Mouse (Mus musculus) T-cell, adult 2 months (primary cell): ENCODE measurements around the gene Gm8369.
"Not testable (repeated sequence)": the region's sequence is repeated elsewhere in the genome, so short reads cannot be mapped to it uniquely, and the experiment has no call there.

Experiments
- DNase-seq: peaks from one replicate; pipeline ENCODE4 v3.0.0; 2022; ENCODE audit warnings: low spot score

The Gm8369 gene

DNA sequence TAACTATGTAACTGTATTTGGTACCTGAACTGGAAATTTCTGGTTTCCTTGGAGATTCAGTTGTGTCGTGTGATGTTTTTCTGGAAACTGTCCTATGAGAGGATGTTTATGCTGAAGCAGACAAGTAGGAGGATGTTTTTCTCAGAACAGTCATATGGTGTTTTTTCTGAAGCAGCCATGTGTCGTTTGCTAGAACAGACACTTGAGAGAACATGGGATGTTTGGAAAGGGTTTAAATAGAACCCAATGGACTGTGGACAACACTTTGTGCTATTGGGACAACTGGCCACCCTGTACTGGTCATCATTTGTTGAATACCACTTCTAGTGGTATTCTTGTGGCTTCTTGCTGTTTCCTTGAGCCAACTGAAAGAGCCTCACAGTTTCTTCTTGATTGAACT is at the start of gene Gm8369:
Gm8369 (plus strand) TSS at position 193 of the 400 bp plus-strand sequence.
- peak; percentile 73 for DNase-seq

DNA sequence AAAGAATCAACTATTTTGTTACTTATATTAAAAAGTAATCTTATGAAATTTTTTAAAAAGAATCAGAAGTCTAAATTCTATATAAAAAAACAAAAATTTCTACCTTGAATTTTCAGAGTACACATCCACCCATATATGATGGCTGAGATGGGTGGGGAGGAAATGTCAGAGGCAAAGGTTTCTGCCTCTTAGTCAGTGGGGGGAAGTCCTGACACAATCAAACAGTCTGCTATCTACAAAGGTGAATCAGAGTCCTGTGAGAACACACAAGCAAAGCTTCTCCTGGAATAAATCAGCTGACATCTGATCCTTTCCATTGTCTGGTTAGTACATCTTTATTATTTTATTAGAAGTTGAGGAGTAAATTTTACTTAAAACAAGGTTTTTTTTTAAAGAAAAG is 42.4 kb upstream of the Gm8369 start, which contains the start of gene Ms4a4b:
Ms4a4b (plus strand) TSS at position 216 of the 400 bp plus-strand sequence.
- DNase-seq: peak; percentile 76

DNA sequence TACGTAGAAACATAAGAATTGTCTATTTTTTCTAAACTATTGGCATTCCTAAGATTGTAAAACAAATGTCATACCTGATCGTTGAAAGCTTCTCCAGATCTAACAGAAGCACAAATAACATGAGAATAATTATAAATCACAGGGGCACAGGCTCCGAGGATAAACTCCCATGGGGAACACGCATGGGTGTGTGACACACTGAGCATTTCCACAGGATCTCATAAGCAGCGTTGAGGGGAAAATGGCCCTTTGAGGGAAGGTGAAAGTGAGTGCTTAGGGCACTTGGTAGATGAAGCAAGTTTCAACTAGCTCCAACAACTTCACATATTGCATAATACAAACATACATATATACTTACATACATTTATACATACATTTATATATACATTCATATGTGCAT is 41.8 kb upstream of the Gm8369 start:
- no peak for DNase-seq

DNA sequence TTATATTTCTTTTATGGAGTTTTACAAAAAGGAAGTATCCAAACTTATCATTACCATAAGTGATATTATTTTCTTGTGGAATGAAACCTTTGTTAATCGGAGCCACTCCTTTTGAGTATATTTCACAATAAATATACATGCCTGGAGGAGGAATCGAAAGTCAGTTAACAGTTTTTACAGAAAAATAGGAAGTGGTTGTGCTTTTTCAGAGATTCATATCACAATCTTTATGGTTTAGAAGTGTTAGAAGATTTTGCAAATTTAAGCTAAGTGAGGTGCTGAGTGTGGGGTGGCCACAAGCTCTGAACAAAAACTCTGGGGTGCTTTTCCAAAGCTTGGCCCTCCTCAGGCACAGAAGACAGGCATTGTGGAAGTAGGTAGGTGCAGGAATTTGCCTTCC is 38.5 kb upstream of the Gm8369 start:
- DNase-seq: no peak

DNA sequence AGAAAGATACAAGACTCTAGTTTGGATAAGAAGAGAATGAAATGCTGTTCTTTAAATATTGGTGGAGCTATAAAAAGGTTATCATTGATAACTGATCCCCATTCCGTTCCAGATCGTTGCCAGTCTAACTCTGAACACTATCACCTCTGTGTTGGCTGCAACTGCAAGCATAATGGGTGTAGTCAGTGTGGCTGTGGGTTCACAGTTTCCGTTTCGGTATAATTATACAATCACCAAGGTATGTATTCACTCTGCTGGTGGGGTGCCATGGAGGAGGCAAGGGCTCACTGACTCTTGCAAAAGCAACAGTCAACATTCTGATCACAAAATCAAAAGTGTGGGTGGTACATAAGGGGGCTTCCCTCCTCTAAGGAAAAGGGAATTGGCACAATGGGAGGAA is 26.7 kb upstream of the Gm8369 start:
- DNase-seq: not testable (repeated sequence)

DNA sequence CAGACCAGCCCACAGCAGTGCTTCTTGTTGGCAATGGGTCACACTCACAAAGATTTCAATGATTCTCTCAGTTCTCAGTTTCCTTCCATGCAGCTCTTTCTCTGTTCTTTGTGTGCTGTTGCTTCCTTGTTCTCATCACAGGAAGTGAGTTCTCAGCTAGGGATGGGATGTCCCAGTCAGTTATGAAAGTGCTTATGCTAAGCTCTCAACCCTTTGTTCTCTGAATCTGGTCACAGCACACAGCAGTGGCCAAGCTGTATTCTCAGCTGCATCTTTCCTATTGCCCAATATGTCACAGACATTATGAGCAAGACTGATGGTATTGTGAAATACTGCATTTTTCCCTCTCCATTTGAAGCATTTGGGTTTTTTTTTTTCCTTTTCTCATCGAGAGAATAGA is 20.9 kb upstream of the Gm8369 start:
- not testable (repeated sequence) for DNase-seq

DNA sequence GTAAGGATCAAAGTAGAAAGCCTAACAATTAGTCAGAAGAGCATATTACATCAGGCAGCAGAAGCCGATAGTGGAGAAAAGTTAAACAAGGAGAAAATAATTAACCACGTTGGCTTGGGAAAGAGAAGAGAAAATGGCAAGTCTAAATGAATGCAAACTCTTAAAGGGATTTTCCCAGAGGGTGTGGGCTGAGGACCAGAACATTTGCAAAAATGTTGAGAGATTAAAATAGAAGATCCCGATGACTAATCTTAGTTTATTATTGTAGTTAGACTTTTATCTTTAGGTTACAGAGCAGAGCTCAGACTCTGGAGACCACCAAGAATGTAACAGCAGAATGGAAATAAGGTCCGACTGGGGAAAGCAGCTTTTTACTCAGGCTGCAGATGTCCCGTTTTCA is 19.3 kb upstream of the Gm8369 start:
- no peak for DNase-seq

DNA sequence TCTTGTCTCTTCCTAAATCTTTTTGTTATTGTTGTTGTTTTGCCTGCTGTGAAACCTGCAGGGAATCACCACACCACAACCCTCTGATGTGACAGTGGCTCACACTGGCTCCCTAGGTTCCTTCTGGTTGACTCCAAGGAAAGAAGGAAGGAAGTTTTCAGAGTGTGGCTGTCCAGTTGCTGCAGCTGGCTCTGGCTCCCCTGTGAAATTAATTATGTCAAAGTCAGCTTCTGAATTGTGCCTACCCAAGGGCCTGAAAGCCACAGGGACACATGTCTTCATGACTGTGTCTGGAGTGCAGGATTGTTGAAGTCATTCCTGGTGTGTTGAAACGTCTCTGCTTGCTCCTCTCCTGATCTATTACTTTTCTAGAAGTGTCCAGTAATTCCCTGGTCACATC is 17.4 kb upstream of the Gm8369 start:
- DNase-seq: not testable (repeated sequence)

DNA sequence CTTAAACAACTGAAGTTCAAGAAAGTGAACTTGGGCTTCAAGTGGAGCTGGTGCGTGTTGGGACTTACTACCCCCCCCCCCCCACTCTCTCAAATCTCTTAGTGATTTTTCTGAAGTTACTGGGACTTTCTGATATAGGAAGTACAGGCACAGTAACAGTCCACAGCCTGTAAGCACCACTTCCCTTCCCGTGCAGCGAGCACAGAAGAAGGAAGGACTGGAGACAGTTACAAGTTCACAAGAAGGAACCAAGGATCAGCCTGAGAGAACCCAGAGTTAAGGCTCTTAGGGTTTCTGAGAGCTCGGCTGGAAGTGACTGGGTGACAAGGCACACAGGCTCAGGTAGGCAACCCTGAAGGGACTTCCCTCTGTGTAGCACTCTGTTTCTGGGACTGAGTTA is 16.5 kb upstream of the Gm8369 start, which contains the start of gene Ms4a6c:
Ms4a6c (plus strand) TSS at position 152 of the 400 bp plus-strand sequence.
- DNase-seq: not testable (repeated sequence)

DNA sequence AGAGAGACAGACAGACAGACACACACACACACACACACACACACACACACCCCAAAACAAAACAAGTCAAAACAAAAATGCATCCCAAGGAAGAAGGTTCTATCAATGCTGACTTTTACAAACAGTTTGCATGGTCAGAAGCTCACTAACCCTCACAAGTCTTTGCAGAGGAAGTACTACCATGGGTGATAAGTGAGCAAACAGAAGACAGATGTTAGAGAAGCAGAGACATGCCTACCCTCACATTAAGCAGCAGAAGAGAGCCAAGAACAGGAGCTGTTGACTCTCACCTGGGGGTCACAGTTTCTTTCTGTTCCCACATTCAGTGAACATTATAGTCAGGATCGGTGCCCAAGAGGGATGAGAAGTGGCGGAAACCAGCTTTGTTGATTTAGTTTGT is 6.0 kb upstream of the Gm8369 start:
- no peak for DNase-seq

DNA sequence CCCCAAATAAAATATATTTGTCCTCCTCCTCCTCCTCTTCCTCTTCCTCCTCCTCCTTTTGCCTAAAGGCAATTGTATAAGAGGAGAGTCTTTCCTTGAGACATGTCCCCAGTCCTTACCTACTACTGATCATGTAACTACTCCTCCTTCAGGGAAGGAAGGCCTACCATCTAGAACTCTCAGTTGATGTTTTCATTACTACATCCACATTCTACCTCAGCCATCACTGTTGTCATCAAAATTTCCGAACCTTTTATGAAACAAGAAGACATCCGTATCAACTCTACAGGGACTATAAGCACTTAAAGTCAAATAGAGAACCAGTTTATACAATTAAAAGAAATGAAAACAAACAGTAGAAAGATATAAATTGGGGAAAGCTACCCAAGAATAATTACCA is 3.1 kb upstream of the Gm8369 start:
- DNase-seq: no peak

DNA sequence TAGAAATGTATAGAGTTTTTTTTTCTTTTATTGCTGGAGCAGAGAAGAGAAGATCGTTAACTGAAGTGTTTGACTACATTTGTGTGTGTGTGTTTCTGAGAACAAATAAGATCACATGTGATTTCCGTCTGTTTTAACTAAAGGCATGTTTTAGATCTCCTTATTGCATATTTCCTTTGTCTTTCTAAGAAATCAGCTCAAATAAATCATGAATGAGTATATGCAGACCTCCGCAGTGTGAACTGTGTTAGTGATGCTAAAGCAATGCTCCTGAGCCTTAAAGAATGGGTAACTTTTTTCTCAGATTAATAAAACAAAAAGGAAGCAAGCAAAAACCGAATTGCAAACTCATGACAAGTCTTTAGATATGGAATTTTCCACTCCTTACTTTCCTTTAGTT is 1.8 kb upstream of the Gm8369 start:
- no peak for DNase-seq

DNA sequence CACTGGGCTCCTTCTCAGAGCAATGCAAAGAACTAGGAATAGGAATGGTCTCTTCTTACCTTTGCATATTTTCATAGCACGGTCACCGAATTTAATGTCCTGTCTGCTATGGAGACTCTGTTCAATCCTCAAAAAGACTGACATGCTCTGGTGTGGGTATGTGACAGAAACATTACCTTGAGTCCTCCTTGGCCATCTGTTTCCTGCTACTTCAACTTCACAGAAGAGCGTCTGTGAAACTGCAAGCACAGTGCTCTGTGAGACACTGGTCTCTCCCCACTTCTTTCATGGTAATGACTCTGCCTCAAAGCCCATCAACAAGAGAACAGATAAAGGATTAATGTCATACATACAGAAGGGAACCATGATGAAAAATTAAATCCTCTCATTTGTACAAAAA is 1.4 kb upstream of the Gm8369 start:
- peak; percentile 62 for DNase-seq

DNA sequence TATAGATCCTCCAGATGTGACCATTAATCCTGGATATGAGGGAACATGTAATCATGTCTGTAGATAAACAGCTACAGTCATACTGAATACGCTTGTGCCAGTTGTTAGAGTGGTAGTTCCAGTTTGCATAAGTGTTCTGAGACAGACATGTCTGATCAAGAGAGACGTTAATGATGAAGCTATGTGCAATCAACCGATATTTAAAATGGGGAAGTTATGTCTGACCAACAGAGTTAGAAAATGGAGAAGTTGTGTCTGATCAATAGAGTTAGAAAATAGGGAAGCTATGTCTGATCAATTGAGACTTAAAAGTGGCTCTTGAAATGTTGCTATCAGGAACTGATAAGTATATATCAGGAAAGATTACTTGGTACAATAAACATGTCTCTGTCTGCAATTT is 472 bp upstream of the Gm8369 start:
- DNase-seq: no peak

DNA sequence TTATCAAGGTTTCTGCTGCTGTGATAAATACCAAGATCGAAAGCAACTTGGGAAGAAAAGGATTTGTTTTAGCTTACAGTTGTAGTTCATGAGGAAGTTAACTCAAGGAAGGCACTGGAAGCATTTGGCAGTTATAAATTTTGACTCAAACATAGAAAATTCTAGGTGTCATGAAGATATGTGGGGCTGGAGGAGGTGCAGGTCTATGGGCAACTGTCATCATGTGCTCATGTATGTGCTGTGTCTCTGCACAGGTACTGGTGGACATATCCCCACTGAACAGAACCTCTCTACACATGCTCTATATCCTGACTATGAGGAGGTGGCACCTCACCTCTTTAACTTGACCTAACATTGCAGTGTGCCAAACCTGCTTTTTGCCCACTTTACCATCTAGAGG is 861 bp downstream of the Gm8369 start:
- DNase-seq: no peak

DNA sequence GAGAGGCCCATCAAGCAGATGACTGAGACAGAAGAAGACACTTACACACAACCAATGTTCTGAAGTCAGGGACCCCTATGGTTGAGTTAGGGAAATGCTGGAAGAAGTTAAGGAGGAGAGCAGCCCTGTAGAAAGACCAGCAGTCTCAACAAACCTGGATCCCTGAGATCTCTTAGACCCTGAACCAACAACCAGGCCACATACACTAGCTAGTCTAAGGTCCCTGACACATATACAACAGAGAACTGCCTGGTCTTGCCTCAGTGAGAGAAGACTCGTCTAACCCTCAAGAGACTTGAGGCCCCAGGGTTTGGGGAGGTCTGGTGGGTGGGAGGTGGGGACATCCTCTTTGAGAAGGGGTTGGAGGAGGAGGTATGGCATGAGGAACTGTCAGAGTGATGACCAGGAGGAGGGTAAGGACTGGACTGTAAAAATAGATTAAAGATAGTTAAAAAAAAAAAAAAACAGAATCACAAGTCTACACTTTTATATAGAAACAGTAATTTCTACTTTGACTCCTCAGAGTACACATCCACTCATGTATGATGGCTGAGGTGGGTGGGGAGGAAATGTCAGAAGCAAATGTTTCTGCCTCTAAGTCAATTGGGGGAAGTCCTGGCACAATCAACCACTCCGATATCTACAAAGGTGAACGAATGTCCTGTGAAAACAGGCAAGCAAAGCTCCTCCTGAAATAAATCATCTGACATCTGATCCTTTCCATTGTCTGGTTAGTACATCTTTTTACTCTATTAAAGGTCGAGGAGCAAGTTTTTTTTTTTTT is 5.9 kb downstream of the Gm8369 start:
- peak; percentile 63 for DNase-seq

DNA sequence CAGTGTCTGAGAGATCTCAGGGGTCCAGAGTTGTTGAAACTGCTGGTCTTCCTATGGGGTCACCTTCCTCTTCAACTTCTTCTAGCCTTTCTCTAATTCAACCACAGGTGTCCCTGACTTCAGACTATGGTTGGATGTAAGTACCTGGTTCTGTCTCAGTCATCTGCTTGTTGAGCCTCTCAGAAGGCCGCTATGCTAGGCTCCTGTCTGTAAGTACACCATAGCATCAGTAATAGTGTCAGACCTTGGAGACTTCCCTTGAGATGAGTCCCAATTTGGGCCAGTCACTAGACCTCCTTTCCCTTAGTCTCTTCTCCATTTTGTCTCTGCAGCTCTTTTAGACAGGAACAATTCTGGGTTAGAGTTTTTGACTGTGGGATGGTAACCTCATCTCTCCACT is 6.9 kb downstream of the Gm8369 start:
- no peak for DNase-seq

DNA sequence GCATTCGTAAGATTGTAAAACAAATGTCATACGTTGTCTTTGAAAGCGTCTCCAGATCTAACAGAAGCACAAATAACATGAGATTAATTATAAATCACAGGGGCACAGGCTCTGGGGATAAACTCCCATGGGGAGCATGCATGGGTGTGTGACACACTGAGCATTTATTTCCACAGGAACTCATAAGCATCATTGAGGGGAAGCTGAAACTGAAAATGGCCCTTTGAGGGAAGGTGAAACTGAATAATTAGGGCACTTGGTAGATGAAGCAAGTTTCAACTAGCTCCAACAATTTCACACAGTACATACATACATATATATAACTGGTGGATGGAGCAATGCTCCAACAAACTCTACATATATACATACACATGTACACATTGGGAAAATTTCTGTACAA is 8.8 kb downstream of the Gm8369 start:
- DNase-seq: no peak

DNA sequence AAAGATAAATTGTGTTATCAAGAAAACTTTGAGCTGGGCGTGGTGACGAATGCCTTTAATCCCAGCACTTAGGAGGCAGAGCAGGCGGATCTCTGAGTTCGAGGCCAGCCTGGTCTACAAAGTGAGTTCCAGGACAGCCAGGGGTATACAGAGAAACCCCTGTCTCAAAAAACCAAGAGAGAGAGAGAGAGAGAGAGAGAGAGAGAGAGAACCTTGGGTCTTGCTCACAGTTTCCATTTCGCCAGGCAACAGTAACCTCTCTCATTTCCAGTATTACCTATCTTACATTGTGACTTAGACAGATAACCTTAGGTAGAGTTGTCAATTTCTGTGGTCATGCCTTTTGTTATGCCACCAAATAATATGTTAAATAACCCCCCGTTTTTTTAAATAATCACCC is 10.6 kb downstream of the Gm8369 start:
- DNase-seq: no peak

DNA sequence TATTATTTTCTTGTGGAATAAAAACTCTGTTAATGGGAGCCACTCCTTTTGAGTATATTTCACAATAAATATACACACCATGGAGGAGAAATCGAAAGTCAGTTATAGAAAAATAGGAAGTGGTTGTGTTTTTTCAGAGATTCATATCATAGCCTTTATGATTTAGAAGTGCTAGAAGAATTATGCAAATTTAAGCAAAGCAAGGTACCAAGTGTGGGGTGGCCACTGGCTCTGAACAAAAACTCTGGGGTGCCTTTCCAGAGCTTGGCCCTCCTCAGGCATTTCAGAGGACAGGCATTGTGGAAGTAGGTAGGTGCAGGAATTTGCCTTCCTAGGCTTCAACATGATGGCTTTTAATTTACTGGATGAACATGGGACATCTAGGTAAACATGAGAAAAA is 11.6 kb downstream of the Gm8369 start:
- DNase-seq: not testable (repeated sequence)

DNA sequence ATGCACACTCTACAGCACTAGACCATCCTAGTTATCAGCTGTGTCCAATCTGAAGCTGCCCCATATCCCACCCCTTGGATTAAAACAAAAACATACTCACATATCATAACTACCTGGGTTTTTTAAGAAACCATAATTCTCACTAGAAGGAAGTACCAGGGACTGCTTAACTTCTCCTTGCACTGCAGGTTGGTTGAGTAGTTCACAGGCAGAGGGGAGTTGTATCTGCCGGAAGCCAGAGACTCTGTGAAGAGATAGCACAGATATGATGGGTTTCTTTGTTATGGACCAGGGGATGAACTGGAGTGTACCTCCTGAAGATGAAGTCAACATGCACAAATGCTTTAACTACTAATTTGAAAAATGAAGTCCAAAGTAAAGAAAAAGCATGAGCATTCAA is 15.1 kb downstream of the Gm8369 start:
- no peak for DNase-seq

DNA sequence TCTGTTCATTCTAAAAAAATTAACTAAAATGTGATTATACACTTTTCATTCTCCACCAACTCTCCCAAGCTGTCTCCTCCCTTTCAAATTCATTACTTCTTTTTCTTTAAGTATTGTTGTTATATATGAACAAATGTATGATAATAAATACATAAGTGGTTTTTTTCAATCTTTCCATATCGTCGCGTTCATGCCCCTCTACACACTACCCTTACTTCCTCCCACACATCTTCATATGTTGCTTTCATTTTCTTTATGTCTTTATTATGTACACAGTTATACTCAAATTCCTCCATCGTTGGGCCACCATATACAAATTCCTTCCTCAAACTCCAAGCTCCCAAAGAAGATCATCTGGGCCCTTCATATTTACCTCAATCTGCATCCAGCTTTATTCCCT is 15.6 kb downstream of the Gm8369 start:
- no peak for DNase-seq

DNA sequence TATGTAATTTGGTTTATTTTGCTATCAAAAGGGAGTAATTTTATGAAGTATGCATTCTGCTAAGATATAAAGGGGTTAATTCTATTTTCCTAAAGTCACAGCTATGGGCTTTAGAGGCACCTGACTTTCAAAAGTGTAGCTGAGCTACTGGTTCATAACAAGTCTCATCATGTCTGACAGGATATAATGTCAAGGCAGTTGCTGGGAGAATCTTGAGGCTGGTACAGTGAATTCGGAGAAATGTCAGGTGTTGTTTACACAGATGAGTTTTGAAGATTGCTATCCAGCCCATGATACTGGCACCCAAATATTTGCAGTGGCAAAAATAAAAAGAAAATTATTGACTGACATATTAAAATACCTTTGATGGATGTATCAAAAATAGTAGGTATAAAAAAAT is 19.1 kb downstream of the Gm8369 start:
- peak; percentile 54 for DNase-seq

DNA sequence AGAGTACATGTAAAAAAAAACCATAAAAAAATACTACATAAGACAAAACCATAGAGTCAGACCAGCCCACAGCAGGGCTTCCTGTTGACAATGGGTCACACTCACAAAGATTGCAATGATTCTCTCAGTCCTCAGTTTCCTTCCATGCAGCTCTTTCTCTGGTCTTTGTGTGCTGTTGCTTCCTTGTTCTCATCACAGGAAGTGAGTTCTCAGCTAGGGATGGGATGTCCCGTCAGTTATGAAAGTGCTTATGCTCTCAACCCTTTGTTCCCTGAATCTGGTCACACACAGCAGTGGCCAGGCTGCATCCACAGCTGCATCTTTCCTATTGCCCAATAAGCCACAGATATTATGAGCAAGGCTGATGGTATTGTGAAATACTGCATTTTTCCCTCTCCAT is 27.7 kb downstream of the Gm8369 start:
- DNase-seq: peak; percentile 32
